Comparison of ENCODE assay signal across 8 mouse cellular contexts in genomic region chr10:99229031-99229684, GRCm38 (mm10). TPM values are rescaled to one million over a fixed set of nuclear protein-coding genes. Genes with fewer than 3 reads are reported as not detected.
DNase-seq lines count a peak whose midpoint lies in the region; ATAC-seq and TF ChIP-seq lines count a peak whose summit lies in the region.

No protein-coding gene starts in this region.

- H3K9me3 ChIP-seq in E14TG2a.4 (ENCODE audit: low read length): no peaks in the 10 kb centered on the region
- no peaks in the 10 kb centered on the region for H3K9me3 ChIP-seq in hindbrain, embryonic 10.5 days
- no peaks in the 10 kb centered on the region for H3K9me3 ChIP-seq in limb, embryonic 15.5 days
- no peaks in the 10 kb centered on the region for H3K9me3 ChIP-seq in midbrain, postnatal 0 days (ENCODE audit: low read length)

- H3K9ac ChIP-seq in limb, embryonic 15.5 days: no peak overlapping the region
- no peak overlapping the region for H3K9ac ChIP-seq in midbrain, postnatal 0 days (replicated peaks; ENCODE audit: low read length, poor library complexity, severe bottlenecking)

- no peaks in the 10 kb centered on the region for H3K36me3 ChIP-seq in E14TG2a.4 (ENCODE audit: insufficient read depth, low read length)
- H3K36me3 ChIP-seq in hindbrain, embryonic 10.5 days: no peaks in the 10 kb centered on the region
- no peaks in the 10 kb centered on the region for H3K36me3 ChIP-seq in limb, embryonic 15.5 days
- no peaks in the 10 kb centered on the region for H3K36me3 ChIP-seq in midbrain, postnatal 0 days (ENCODE audit: insufficient read depth, low read length)

- ATAC-seq in limb, embryonic 15.5 days (ENCODE audit: insufficient number of reproducible peaks, low FRiP score, low TSS enrichment, low read depth): no peak
- ATAC-seq in midbrain, postnatal 0 days (ENCODE audit: low FRiP score): no peak

- peak overlapping the region; percentile 50; the same call in 1 of the 2 replicates for H3K27ac ChIP-seq in hindbrain, embryonic 10.5 days
- peak overlapping the region; percentile 38 for H3K27ac ChIP-seq in limb, embryonic 15.5 days
- H3K27ac ChIP-seq in midbrain, postnatal 0 days (ENCODE audit: low read depth, low read length): no peak overlapping the region

- H3K4me3 ChIP-seq in E14TG2a.4 (replicated peaks; ENCODE audit: low read length): peak overlapping the region; percentile 37
- peak overlapping the region; percentile 30; the same call in 1 of the 2 replicates for H3K4me3 ChIP-seq in hindbrain, embryonic 10.5 days
- H3K4me3 ChIP-seq in limb, embryonic 15.5 days: no peak overlapping the region
- no peak overlapping the region for H3K4me3 ChIP-seq in midbrain, postnatal 0 days (ENCODE audit: low read depth, low read length)

- H3K4me2 ChIP-seq in limb, embryonic 15.5 days: peak overlapping the region; percentile 30
- peak overlapping the region; percentile 16; the same call in 1 of the 2 replicates for H3K4me2 ChIP-seq in midbrain, postnatal 0 days (ENCODE audit: low read depth, low read length, poor library complexity, severe bottlenecking)

- peaks cover 17% of the 10 kb centered on the region for H3K27me3 ChIP-seq in E14TG2a.4 (ENCODE audit: insufficient read depth, low read length)
- 0 out of 2 replicates have a peak, but pooled peaks cover 13% of the 10 kb centered on the region for H3K27me3 ChIP-seq in hindbrain, embryonic 10.5 days (ENCODE audit: insufficient read depth, poor library complexity, severe bottlenecking)
- no peaks in the 10 kb centered on the region for H3K27me3 ChIP-seq in limb, embryonic 15.5 days
- no peaks in the 10 kb centered on the region for H3K27me3 ChIP-seq in midbrain, postnatal 0 days (ENCODE audit: insufficient read depth, low read length)

- H3K4me1 ChIP-seq in E14TG2a.4 (replicated peaks; ENCODE audit: low read depth, low read length): peaks cover 21% of the 10 kb centered on the region
- peaks cover 30% of the 10 kb centered on the region for H3K4me1 ChIP-seq in hindbrain, embryonic 10.5 days (replicated peaks)
- peaks cover 20% of the 10 kb centered on the region for H3K4me1 ChIP-seq in limb, embryonic 15.5 days
- no peaks in the 10 kb centered on the region for H3K4me1 ChIP-seq in midbrain, postnatal 0 days (ENCODE audit: insufficient read depth, low read length)

- WGBS in hindbrain, embryonic 10.5 days: 18% methylated on average over 16 of the region's 16 CpGs
- 10% methylated on average over 16 of the region's 16 CpGs for WGBS in limb, embryonic 15.5 days
- WGBS in midbrain, postnatal 0 days: 19% methylated on average over 16 of the region's 16 CpGs

- peak; percentile 84 for DNase-seq in embryo, embryonic 10 days (ENCODE audit: low spot score)
- DNase-seq in hindbrain, embryonic 10.5 days (ENCODE audit: low spot score): peak; percentile 36
- DNase-seq in midbrain, postnatal 0 days (ENCODE audit: low spot score): no peak
- DNase-seq in gastrocnemius, adult 8-10 months (ENCODE audit: low spot score in 2 of 2): no peak
- no peak for DNase-seq in c-Kit-positive CD71-positive TER-119-positive erythroid progenitor cells, embryonic 14.5 days (ENCODE audit: low spot score)
- no peak for DNase-seq in adrenal gland, adult 18-20 months (ENCODE audit: low spot score in 2 of 2)

- TF ChIP-seq CTCF in E14TG2a.4 (conservative IDR thresholded peaks at IDR 0.05; ENCODE audit: low read length): no peak
- TF ChIP-seq CTCF in midbrain, postnatal 0 days (IDR thresholded peaks at IDR 0.05): no peak

RNA-seq across cellular contexts. Expression of gene Dusp6, which starts 33.9 kb away (rescaled TPM):
- polyA plus RNA-seq in hindbrain, embryonic 10.5 days (2016; fragmentation: Nextera tagmentation; extraction: Ambion mirVana): 38.2 and 63.0 TPM in 2 replicates
- 66.8 and 71.9 TPM in 2 replicates for polyA plus RNA-seq in limb, embryonic 15.5 days (2015; fragmentation: Nextera tagmentation; extraction: Ambion mirVana)
- 47.7 and 52.1 TPM in 2 replicates for total RNA-seq in midbrain, postnatal 0 days (2014; rRNA removed)
- polyA plus RNA-seq in midbrain, postnatal 0 days (2015; fragmentation: Nextera tagmentation; extraction: Ambion mirVana): 23.5 and 25.4 TPM in 2 replicates
- 1 to 10 TPM; 7.3 to 9.8 (median 8.5) TPM for total RNA-seq in gastrocnemius, adult 8-10 months (2022)
- 100 to 1,000 TPM; 102 to 235 TPM for total RNA-seq in adrenal gland, adult 18-20 months (2021)

Comparison
In these comparisons a context has a peak if more than half of its experiments do, and no peak if none do; other contexts are left out.
1. H3K4me3 ChIP-seq: peak in E14TG2a.4 (single experiment) and hindbrain, embryonic 10.5 days (single experiment); none in limb, embryonic 15.5 days (single experiment) and midbrain, postnatal 0 days (single experiment).
2. DNase-seq: peak in embryo, embryonic 10 days (single experiment) and hindbrain, embryonic 10.5 days (single experiment); none in midbrain, postnatal 0 days (single experiment), gastrocnemius, adult 8-10 months (0 of 2), c-Kit-positive CD71-positive TER-119-positive erythroid progenitor cells, embryonic 14.5 days (single experiment) and adrenal gland, adult 18-20 months (0 of 2).